Comparison of ENCODE assay signal across 24 mouse cellular contexts in the genomic region with DNA sequence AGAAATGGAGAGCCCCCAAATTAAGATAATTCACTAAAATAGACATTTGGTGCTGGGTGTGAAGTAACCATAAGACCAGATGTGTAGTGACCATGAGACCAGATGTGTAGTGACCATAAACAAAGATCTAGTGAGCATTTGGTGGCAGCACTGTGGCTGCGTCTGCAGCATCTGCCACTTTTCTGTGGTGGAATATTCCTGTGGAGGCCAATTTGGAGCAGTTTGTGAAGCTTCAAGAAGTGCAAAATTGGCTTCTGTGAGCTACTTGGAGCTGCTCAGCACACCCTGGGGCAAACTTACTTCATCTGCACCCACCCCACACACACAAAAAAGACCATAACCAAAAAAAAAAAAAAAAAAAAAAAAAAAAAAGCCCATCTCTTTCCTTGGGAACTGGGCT. TPM values are rescaled to one million over a fixed set of nuclear protein-coding genes. Genes with fewer than 3 reads are reported as not detected.
A peak's percentile ranks its signal among the peaks of the same experiment; 100 is the strongest.
DNase-seq lines count a peak whose midpoint lies in the region; TF ChIP-seq lines count a peak whose summit lies in the region.
"Had no signal": no experiment of that assay in that cellular context is flagged by ENCODE, and none has a peak within 500 bp of the region (broad histone marks: within the 10 kb centered on the region; RNA-seq: fewer than 3 reads in every experiment).

No protein-coding gene starts in this region.

- in situ Hi-C loops in ES-E14 (cut with MboI; ENCODE audit: low sequenced_read_pairs in 2 of 2, unreplicated experiment in 2 of 2) = no loop called here

- H3K9ac ChIP-seq in ES-E14 (ENCODE audit: insufficient read depth, low read depth, low read length, poor library complexity, severe bottlenecking) = no peak overlapping the region
- H3K9ac ChIP-seq: embryonic facial prominence, embryonic 13.5 days; forebrain, embryonic 12.5 days; forebrain, embryonic 15.5 days; heart, embryonic 13.5 days; hindbrain, embryonic 12.5 days; hindbrain, embryonic 15.5 days had no signal

- H3K4me1 ChIP-seq in ES-E14 (ENCODE audit: control insufficient read depth in 2 of 2, insufficient read depth in 2 of 2, low read length in 2 of 2, poor library complexity in 1 of 2) = peaks cover 2 to 33% of the 10 kb centered on the region in 2 experiments
- peaks cover 20% of the 10 kb centered on the region for H3K4me1 ChIP-seq in limb, embryonic 10.5 days
- H3K4me1 ChIP-seq: forebrain, embryonic 15.5 days; hindbrain, embryonic 15.5 days had no signal

- peak; percentile 4 for DNase-seq in gastrocnemius, postnatal 25 days
- DNase-seq in gastrocnemius, postnatal 10 days = no peak
- DNase-seq in right cerebral cortex, postnatal 25 days = peak; percentile 29
- DNase-seq in right cerebral cortex, postnatal 4 days = no peak
- DNase-seq in ES-E14 (ENCODE audit: low read depth, low spot score) = no peak
- no peak for DNase-seq in limb, embryonic 10.5 days (ENCODE audit: low spot score)
- DNase-seq: B cell, adult 2 months; cerebellum, adult 11-12 months; cerebellum, adult 8-10 months; cerebellum, postnatal 36 days; embryo, embryonic 11 days; gastrocnemius, postnatal 14 days; heart, postnatal 14 days had no signal

- no peaks in the 10 kb centered on the region for H3K9me3 ChIP-seq in ES-E14 (ENCODE audit: control insufficient read depth, insufficient read depth, low read depth, low read length)
- no peaks in the 10 kb centered on the region for H3K9me3 ChIP-seq in limb, embryonic 10.5 days (replicated peaks)
- H3K9me3 ChIP-seq: embryonic facial prominence, embryonic 10.5 days; embryonic facial prominence, embryonic 13.5 days; forebrain, embryonic 12.5 days; forebrain, embryonic 15.5 days; heart, embryonic 10.5 days; heart, embryonic 13.5 days; hindbrain, embryonic 12.5 days; hindbrain, embryonic 15.5 days had no signal

- H3K27me3 ChIP-seq in limb, embryonic 10.5 days (ENCODE audit: low read depth, poor library complexity, severe bottlenecking) = no peaks in the 10 kb centered on the region
- H3K27me3 ChIP-seq: embryonic facial prominence, embryonic 13.5 days; forebrain, embryonic 12.5 days; forebrain, embryonic 15.5 days; heart, embryonic 13.5 days; hindbrain, embryonic 12.5 days had no signal

- no peak overlapping the region for H3K4me3 ChIP-seq in ES-E14 (ENCODE audit: insufficient read depth in 1 of 2, low read depth in 1 of 2, low read length in 2 of 2, poor library complexity in 1 of 2, severe bottlenecking in 1 of 2)
- H3K4me3 ChIP-seq in limb, embryonic 10.5 days = no peak overlapping the region
- H3K4me3 ChIP-seq: embryonic facial prominence, embryonic 10.5 days; embryonic facial prominence, embryonic 13.5 days; erythroblast, embryonic 14.5 days; forebrain, embryonic 12.5 days; forebrain, embryonic 15.5 days; heart, adult 2 months; heart, embryonic 10.5 days; heart, embryonic 13.5 days; hindbrain, embryonic 12.5 days; hindbrain, embryonic 15.5 days had no signal

- H3K36me3 ChIP-seq in ES-E14 (ENCODE audit: control insufficient read depth, insufficient read depth, low read length, poor library complexity, severe bottlenecking) = no peaks in the 10 kb centered on the region
- H3K36me3 ChIP-seq in limb, embryonic 10.5 days = no peaks in the 10 kb centered on the region
- H3K36me3 ChIP-seq: embryonic facial prominence, embryonic 10.5 days; embryonic facial prominence, embryonic 13.5 days; forebrain, embryonic 12.5 days; forebrain, embryonic 15.5 days; heart, embryonic 10.5 days; heart, embryonic 13.5 days; hindbrain, embryonic 12.5 days; hindbrain, embryonic 15.5 days had no signal

- WGBS in limb, embryonic 10.5 days = 82% methylated on average over 1 of the region's 1 CpGs

- no peak overlapping the region for H3K27ac ChIP-seq in ES-E14 (ENCODE audit: insufficient read depth, low read depth, low read length, poor library complexity, severe bottlenecking)
- H3K27ac ChIP-seq in limb, embryonic 10.5 days = no peak overlapping the region
- H3K27ac ChIP-seq: embryonic facial prominence, embryonic 10.5 days; embryonic facial prominence, embryonic 13.5 days; forebrain, embryonic 12.5 days; forebrain, embryonic 15.5 days; heart, adult 2 months; heart, embryonic 10.5 days; heart, embryonic 13.5 days; hindbrain, embryonic 12.5 days; hindbrain, embryonic 15.5 days had no signal

TF ChIP-seq in ES-E14, 5 proteins besides CTCF, POLR2A, EP300 and RAD21:
- TF ChIP-seq ZNF384 (IDR thresholded peaks at IDR 0.05; ENCODE audit: low read depth, low read length) (0 out of 2 replicates have a peak, but pooled peaks have one; percentile 31), HCFC1 (IDR thresholded peaks at IDR 0.05; ENCODE audit: borderline replicate concordance, insufficient read depth, low read length) (no peak)

RNA-seq across cellular contexts. Expression of a gene that starts 9.2 kb away (rescaled TPM):
- total RNA-seq in gastrocnemius, postnatal 25 days (2021) = 10 to 100 TPM in 1 of 2 experiments, 1 to 10 TPM in 1; 8.0 to 10.2 TPM
- 1 to 10 TPM; 8.5 to 9.1 TPM for total RNA-seq in gastrocnemius, postnatal 10 days (2021)
- total RNA-seq in ES-E14 (2012; rRNA removed) = 1.4 and 1.9 TPM in 2 replicates
- polyA plus RNA-seq in limb, embryonic 10.5 days (2016; fragmentation: Nextera tagmentation; extraction: Ambion mirVana) = 0.62 and 0.90 TPM in 2 replicates
- total RNA-seq: CH12.LX had no signal
- polyA plus RNA-seq: erythroblast, embryonic 14.5 days had no signal

RNA-seq across cellular contexts. Expression of a gene that starts 18.6 kb away (rescaled TPM):
- 1 to 10 TPM; 3.0 to 5.2 TPM for total RNA-seq in gastrocnemius, postnatal 25 days (2021)
- 1 to 10 TPM; 2.4 to 2.6 TPM for total RNA-seq in gastrocnemius, postnatal 10 days (2021)
- total RNA-seq in ES-E14 (2012; rRNA removed) = 37.5 and 64.8 TPM in 2 replicates
- 3.3 and 4.1 TPM in 2 replicates for polyA plus RNA-seq in limb, embryonic 10.5 days (2016; fragmentation: Nextera tagmentation; extraction: Ambion mirVana)

Comparison
In these comparisons a context has a peak if more than half of its experiments do, and no peak if none do; other contexts are left out.
1. DNase-seq: peak in gastrocnemius, postnatal 25 days (single experiment) and right cerebral cortex, postnatal 25 days (single experiment); none in gastrocnemius, postnatal 10 days (single experiment), right cerebral cortex, postnatal 4 days (single experiment), ES-E14 (single experiment) and limb, embryonic 10.5 days (single experiment).